Mouse (Mus musculus): ENCODE results near the gene Arhgef33. TPM values are rescaled to one million over a fixed set of nuclear protein-coding genes. Genes with fewer than 3 reads are reported as not detected.

Arhgef33 gene
- polyA plus RNA-seq, 1 experiment from 2014 or later = 2.0 TPM

- H3K27me3 ChIP-seq (ENCODE audit: control insufficient read depth, insufficient read depth, low read length) = no peaks in the 10 kb centered on the region
- H3K4me3 ChIP-seq (replicated peaks; ENCODE audit: low read length) = no peak overlapping the region
- H3K4me2 ChIP-seq (ENCODE audit: low read depth, low read length) = no peak overlapping the region
- H3K27ac ChIP-seq (ENCODE audit: low read length) = no peak overlapping the region
- H3K36me3 ChIP-seq (ENCODE audit: control insufficient read depth, insufficient read depth, low read length) = peaks cover 18% of the 10 kb centered on the region; the same call in 1 of the 2 replicates
- WGBS = 87% methylated on average over 10 of the region's 10 CpGs
- H3K4me1 ChIP-seq (ENCODE audit: control insufficient read depth, insufficient read depth, low read length) = no peaks in the 10 kb centered on the region
- no peaks in the 10 kb centered on the region for H3K9me3 ChIP-seq (replicated peaks; ENCODE audit: control insufficient read depth, low read length)
- no peak overlapping the region for H3K9ac ChIP-seq (ENCODE audit: low read length)
- no peak for ATAC-seq (ENCODE audit: insufficient read depth, low FRiP score)
Measured at GRCm38 (mm10) chr17:80418572-80419210, 111.5 kb downstream of the Arhgef33 start.

GRCm38 (mm10) chr17:80420998-80421397, 113.8 kb downstream of the Arhgef33 start:
- WGBS = 90% methylated on average over 1 of the region's 1 CpGs
- Histone ChIP-seq H3K27me3 (ENCODE audit: control insufficient read depth, insufficient read depth, low read length) (no peaks in the 10 kb centered on the region), H3K9me3 (replicated peaks; ENCODE audit: control insufficient read depth, low read length) (no peaks in the 10 kb centered on the region), H3K27ac (ENCODE audit: low read length) (no peak overlapping the region), H3K36me3 (ENCODE audit: control insufficient read depth, insufficient read depth, low read length) (peaks cover 13% of the 10 kb centered on the region; the same call in 1 of the 2 replicates), H3K4me3 (replicated peaks; ENCODE audit: low read length) (no peak overlapping the region), H3K4me2 (ENCODE audit: low read depth, low read length) (no peak overlapping the region), H3K9ac (ENCODE audit: low read length) (no peak overlapping the region), H3K4me1 (ENCODE audit: control insufficient read depth, insufficient read depth, low read length) (no peaks in the 10 kb centered on the region)
- no peak for ATAC-seq (ENCODE audit: insufficient read depth, low FRiP score)

- Histone ChIP-seq H3K4me3 (replicated peaks; ENCODE audit: low read length) (no peak overlapping the region), H3K9me3 (replicated peaks; ENCODE audit: control insufficient read depth, low read length) (no peaks in the 10 kb centered on the region), H3K27ac (ENCODE audit: low read length) (no peak overlapping the region), H3K9ac (ENCODE audit: low read length) (no peak overlapping the region), H3K4me2 (ENCODE audit: low read depth, low read length) (no peak overlapping the region), H3K4me1 (ENCODE audit: control insufficient read depth, insufficient read depth, low read length) (no peaks in the 10 kb centered on the region), H3K36me3 (ENCODE audit: control insufficient read depth, insufficient read depth, low read length) (peaks cover 9% of the 10 kb centered on the region; the same call in 1 of the 2 replicates), H3K27me3 (ENCODE audit: control insufficient read depth, insufficient read depth, low read length) (no peaks in the 10 kb centered on the region)
- 80% methylated on average over 7 of the region's 7 CpGs for WGBS
- ATAC-seq (ENCODE audit: insufficient read depth, low FRiP score) = no peak
Measured at GRCm38 (mm10) chr17:80426171-80426570, 119.0 kb downstream of the Arhgef33 start.

GRCm38 (mm10) chr17:80426901-80427300, 119.7 kb downstream of the Arhgef33 start:
- no peak overlapping the region for H3K9ac ChIP-seq (ENCODE audit: low read length)
- no peaks in the 10 kb centered on the region for H3K9me3 ChIP-seq (replicated peaks; ENCODE audit: control insufficient read depth, low read length)
- H3K27ac ChIP-seq (ENCODE audit: low read length) = no peak overlapping the region
- H3K4me3 ChIP-seq (replicated peaks; ENCODE audit: low read length) = no peak overlapping the region
- WGBS = 58% methylated on average over 5 of the region's 5 CpGs
- ATAC-seq (ENCODE audit: insufficient read depth, low FRiP score) = no peak
- H3K4me1 ChIP-seq (ENCODE audit: control insufficient read depth, insufficient read depth, low read length) = no peaks in the 10 kb centered on the region
- H3K36me3 ChIP-seq (ENCODE audit: control insufficient read depth, insufficient read depth, low read length) = peaks cover 9% of the 10 kb centered on the region; the same call in 1 of the 2 replicates
- no peaks in the 10 kb centered on the region for H3K27me3 ChIP-seq (ENCODE audit: control insufficient read depth, insufficient read depth, low read length)
- no peak overlapping the region for H3K4me2 ChIP-seq (ENCODE audit: low read depth, low read length)

GRCm38 (mm10) chr17:80427966-80428365, 120.8 kb downstream of the Arhgef33 start:
- no peaks in the 10 kb centered on the region for H3K4me1 ChIP-seq (ENCODE audit: control insufficient read depth, insufficient read depth, low read length)
- H3K27me3 ChIP-seq (ENCODE audit: control insufficient read depth, insufficient read depth, low read length) = no peaks in the 10 kb centered on the region
- H3K9me3 ChIP-seq (replicated peaks; ENCODE audit: control insufficient read depth, low read length) = no peaks in the 10 kb centered on the region
- no peak for ATAC-seq (ENCODE audit: insufficient read depth, low FRiP score)
- H3K4me3 ChIP-seq (replicated peaks; ENCODE audit: low read length) = no peak overlapping the region
- H3K4me2 ChIP-seq (ENCODE audit: low read depth, low read length) = no peak overlapping the region
- H3K9ac ChIP-seq (ENCODE audit: low read length) = no peak overlapping the region
- H3K36me3 ChIP-seq (ENCODE audit: control insufficient read depth, insufficient read depth, low read length) = 0 out of 2 replicates have a peak, but pooled peaks cover under 1% of the 10 kb centered on the region
- H3K27ac ChIP-seq (ENCODE audit: low read length) = no peak overlapping the region
- 64% methylated on average over 2 of the region's 2 CpGs for WGBS

- no peaks in the 10 kb centered on the region for H3K27me3 ChIP-seq (ENCODE audit: control insufficient read depth, insufficient read depth, low read length)
- no peak overlapping the region for H3K9ac ChIP-seq (ENCODE audit: low read length)
- ATAC-seq (ENCODE audit: insufficient read depth, low FRiP score) = no peak
- no peak overlapping the region for H3K4me3 ChIP-seq (replicated peaks; ENCODE audit: low read length)
- no peak overlapping the region for H3K27ac ChIP-seq (ENCODE audit: low read length)
- H3K4me2 ChIP-seq (ENCODE audit: low read depth, low read length) = no peak overlapping the region
- WGBS = 89% methylated on average over 9 of the region's 9 CpGs
- H3K9me3 ChIP-seq (replicated peaks; ENCODE audit: control insufficient read depth, low read length) = no peaks in the 10 kb centered on the region
- H3K36me3 ChIP-seq (ENCODE audit: control insufficient read depth, insufficient read depth, low read length) = no peaks in the 10 kb centered on the region
- H3K4me1 ChIP-seq (ENCODE audit: control insufficient read depth, insufficient read depth, low read length) = no peaks in the 10 kb centered on the region
Measured at GRCm38 (mm10) chr17:80431997-80432396, 124.8 kb downstream of the Arhgef33 start.

- no peak overlapping the region for H3K9ac ChIP-seq (ENCODE audit: low read length)
- no peaks in the 10 kb centered on the region for H3K36me3 ChIP-seq (ENCODE audit: control insufficient read depth, insufficient read depth, low read length)
- no peak overlapping the region for H3K4me2 ChIP-seq (ENCODE audit: low read depth, low read length)
- H3K4me3 ChIP-seq (replicated peaks; ENCODE audit: low read length) = no peak overlapping the region
- no peak overlapping the region for H3K27ac ChIP-seq (ENCODE audit: low read length)
- no peaks in the 10 kb centered on the region for H3K27me3 ChIP-seq (ENCODE audit: control insufficient read depth, insufficient read depth, low read length)
- ATAC-seq (ENCODE audit: insufficient read depth, low FRiP score) = no peak
- H3K9me3 ChIP-seq (replicated peaks; ENCODE audit: control insufficient read depth, low read length) = no peaks in the 10 kb centered on the region
- 66% methylated on average over 3 of the region's 3 CpGs for WGBS
- no peaks in the 10 kb centered on the region for H3K4me1 ChIP-seq (ENCODE audit: control insufficient read depth, insufficient read depth, low read length)
Measured at GRCm38 (mm10) chr17:80434430-80434829, 127.2 kb downstream of the Arhgef33 start.

- no peak overlapping the region for H3K27ac ChIP-seq (ENCODE audit: low read length)
- WGBS = 82% methylated on average over 5 of the region's 5 CpGs
- no peak for ATAC-seq (ENCODE audit: insufficient read depth, low FRiP score)
- no peaks in the 10 kb centered on the region for H3K36me3 ChIP-seq (ENCODE audit: control insufficient read depth, insufficient read depth, low read length)
- no peaks in the 10 kb centered on the region for H3K9me3 ChIP-seq (replicated peaks; ENCODE audit: control insufficient read depth, low read length)
- H3K4me2 ChIP-seq (ENCODE audit: low read depth, low read length) = no peak overlapping the region
- H3K9ac ChIP-seq (ENCODE audit: low read length) = no peak overlapping the region
- H3K4me1 ChIP-seq (ENCODE audit: control insufficient read depth, insufficient read depth, low read length) = no peaks in the 10 kb centered on the region
- H3K27me3 ChIP-seq (ENCODE audit: control insufficient read depth, insufficient read depth, low read length) = no peaks in the 10 kb centered on the region
- H3K4me3 ChIP-seq (replicated peaks; ENCODE audit: low read length) = no peak overlapping the region
Measured at GRCm38 (mm10) chr17:80435680-80436079, 128.5 kb downstream of the Arhgef33 start.

- H3K4me1 ChIP-seq (ENCODE audit: control insufficient read depth, insufficient read depth, low read length) = no peaks in the 10 kb centered on the region
- H3K4me2 ChIP-seq (ENCODE audit: low read depth, low read length) = no peak overlapping the region
- no peak overlapping the region for H3K4me3 ChIP-seq (replicated peaks; ENCODE audit: low read length)
- no peak for ATAC-seq (ENCODE audit: insufficient read depth, low FRiP score)
- H3K9me3 ChIP-seq (replicated peaks; ENCODE audit: control insufficient read depth, low read length) = no peaks in the 10 kb centered on the region
- H3K27me3 ChIP-seq (ENCODE audit: control insufficient read depth, insufficient read depth, low read length) = no peaks in the 10 kb centered on the region
- H3K36me3 ChIP-seq (ENCODE audit: control insufficient read depth, insufficient read depth, low read length) = peaks cover 24% of the 10 kb centered on the region; the same call in 1 of the 2 replicates
- WGBS = 87% methylated on average over 7 of the region's 7 CpGs
- H3K9ac ChIP-seq (ENCODE audit: low read length) = no peak overlapping the region
- H3K27ac ChIP-seq (ENCODE audit: low read length) = no peak overlapping the region
Measured at GRCm38 (mm10) chr17:80445433-80445832, 138.2 kb downstream of the Arhgef33 start.

All from stomach, embryonic 16.5 days (tissue).